Mouse (Mus musculus) C2C12 (cell line): ENCODE measurements around the gene Ccl4.

Source experiments
- CEBPB ChIP-seq: IDR thresholded peaks from one replicate; pipeline ENCODE4 v1.6.1; 2011; ENCODE audit warnings: low read depth, mild to moderate bottlenecking, control low read depth, moderate library complexity
- CTCF ChIP-seq: IDR thresholded peaks from one replicate; pipeline ENCODE4 v1.5.1; 2011; ENCODE audit not compliant: control insufficient read depth, insufficient read depth, insufficient read length

- no peak for TF ChIP-seq CTCF
- TF ChIP-seq CEBPB, result no peak
These were observed 25.6 kb upstream of the Ccl4 start for GRCm38 (mm10) chr11:83636742-83637235.
